31 mouse cellular contexts compared by ENCODE assay signal in genomic region chr11:62691592-62691991, GRCm38 (mm10).
"Had no signal": no experiment of that assay in that cellular context is flagged by ENCODE, and none has a peak within 500 bp of the region (broad histone marks: within the 10 kb centered on the region; RNA-seq: fewer than 3 reads in every experiment).

No protein-coding gene starts in this region.

- H3K4me3 ChIP-seq: limb, embryonic 10.5 days; limb, embryonic 12.5 days; limb, embryonic 13.5 days; limb, embryonic 15.5 days; liver, embryonic 12.5 days; liver, embryonic 13.5 days; liver, embryonic 15.5 days; lung, embryonic 15.5 days; megakaryocyte, embryonic 14.5 days; midbrain, embryonic 10.5 days; midbrain, embryonic 12.5 days; midbrain, embryonic 13.5 days; midbrain, embryonic 15.5 days; myocyte had no signal

- DNase-seq: left cerebral cortex, postnatal 4 days; liver; liver, embryonic 13.5 days; liver, postnatal 0 days; lung, adult 18-20 months; lung, adult 2 months; lung, embryonic 14.5 days; lung, postnatal 10 days; lung, postnatal 14 days; lung, postnatal 36 days; lung, postnatal 4 days; midbrain, embryonic 14.5 days had no signal

- H3K36me3 ChIP-seq: limb, embryonic 10.5 days; limb, embryonic 12.5 days; limb, embryonic 13.5 days; limb, embryonic 15.5 days; liver, embryonic 12.5 days; liver, embryonic 13.5 days; liver, embryonic 15.5 days; lung, embryonic 15.5 days; midbrain, embryonic 10.5 days; midbrain, embryonic 12.5 days; midbrain, embryonic 13.5 days; midbrain, embryonic 15.5 days had no signal

- ATAC-seq: liver, embryonic 12.5 days; liver, postnatal 0 days; lung, postnatal 0 days; midbrain, embryonic 13.5 days; midbrain, embryonic 15.5 days; midbrain, embryonic 16.5 days had no signal

- H3K4me1 ChIP-seq: limb, embryonic 10.5 days; limb, embryonic 12.5 days; limb, embryonic 13.5 days; limb, embryonic 15.5 days; liver, embryonic 12.5 days; liver, embryonic 13.5 days; liver, embryonic 15.5 days; lung, embryonic 15.5 days; midbrain, embryonic 10.5 days; midbrain, embryonic 12.5 days; midbrain, embryonic 13.5 days; midbrain, embryonic 15.5 days had no signal

- H3K4me2 ChIP-seq: limb, embryonic 12.5 days; limb, embryonic 13.5 days; limb, embryonic 15.5 days; liver, embryonic 11.5 days; liver, embryonic 12.5 days; liver, embryonic 13.5 days; liver, embryonic 15.5 days; lung, embryonic 14.5 days; lung, embryonic 15.5 days; midbrain, embryonic 11.5 days; midbrain, embryonic 12.5 days; midbrain, embryonic 13.5 days; midbrain, embryonic 15.5 days had no signal

- H3K27ac ChIP-seq: limb, embryonic 10.5 days; limb, embryonic 12.5 days; limb, embryonic 13.5 days; limb, embryonic 15.5 days; liver, embryonic 12.5 days; liver, embryonic 13.5 days; liver, embryonic 14.5 days; liver, embryonic 15.5 days; lung, embryonic 15.5 days; macrophage; midbrain, embryonic 10.5 days; midbrain, embryonic 12.5 days; midbrain, embryonic 13.5 days; midbrain, embryonic 15.5 days had no signal

- H3K9me3 ChIP-seq: limb, embryonic 10.5 days; limb, embryonic 13.5 days; limb, embryonic 15.5 days; liver, embryonic 13.5 days; liver, embryonic 15.5 days; lung, embryonic 15.5 days; midbrain, embryonic 10.5 days; midbrain, embryonic 13.5 days; midbrain, embryonic 15.5 days had no signal

- H3K27me3 ChIP-seq: limb, embryonic 12.5 days; limb, embryonic 13.5 days; limb, embryonic 15.5 days; liver, embryonic 12.5 days; liver, embryonic 13.5 days; liver, embryonic 15.5 days; lung, embryonic 15.5 days; midbrain, embryonic 12.5 days; midbrain, embryonic 13.5 days; midbrain, embryonic 15.5 days had no signal

- H3K9ac ChIP-seq: limb, embryonic 12.5 days; limb, embryonic 13.5 days; limb, embryonic 15.5 days; liver, embryonic 12.5 days; liver, embryonic 13.5 days; liver, embryonic 14.5 days; liver, embryonic 15.5 days; liver, postnatal 0 days; lung, embryonic 14.5 days; lung, embryonic 15.5 days; midbrain, embryonic 12.5 days; midbrain, embryonic 13.5 days; midbrain, embryonic 15.5 days had no signal
